Mouse (Mus musculus) layer of hippocampus, adult 9-10 months (tissue): ENCODE data around the gene Cfap69.
A peak's percentile ranks its signal among the peaks of the same experiment; 100 is the strongest.
"Not testable (repeated sequence)": the region's sequence is repeated elsewhere in the genome, so short reads cannot be mapped to it uniquely, and the experiment has no call there.

ENCODE experiments used
- DNase-seq: peaks from one replicate; pipeline ENCODE4 v3.0.0; 2022; ENCODE audit warnings: low spot score

Cfap69 gene

DNA sequence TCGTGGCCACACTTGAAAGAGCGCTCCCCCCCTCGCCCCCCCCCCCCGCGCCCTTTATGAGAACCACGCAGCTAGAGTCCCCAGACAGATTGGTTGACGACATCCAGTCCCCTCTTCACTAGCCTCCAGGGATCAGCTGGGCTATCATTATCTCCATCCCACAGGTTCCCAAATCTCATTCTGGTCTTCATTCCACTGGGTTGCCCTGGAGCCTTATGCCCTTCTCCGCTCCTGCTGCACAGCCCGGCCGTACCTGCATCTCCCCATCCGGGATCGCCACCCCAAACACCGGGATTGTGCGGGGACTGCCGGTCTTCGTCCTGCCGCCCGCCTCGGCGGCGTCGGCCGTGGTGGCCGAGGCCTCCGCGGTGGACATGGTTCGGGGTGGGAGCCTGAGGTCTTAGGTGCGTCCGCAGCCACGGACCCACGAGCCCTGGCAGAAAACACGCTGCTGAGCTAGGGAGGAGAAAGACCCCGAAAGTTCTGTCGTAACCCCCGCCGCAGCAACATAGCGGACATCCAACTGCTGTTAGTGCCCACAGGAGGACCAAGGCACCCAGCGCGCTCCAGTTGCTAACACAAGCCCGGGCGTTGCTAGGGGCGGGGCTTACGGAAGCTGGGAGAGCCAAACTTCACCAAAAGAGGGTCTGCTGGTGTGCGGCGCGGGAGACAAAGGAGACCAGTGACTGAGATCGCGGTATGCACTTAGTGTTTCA, at the start of gene Cfap69:
Gene Cfap69, minus strand, starts transcription at position 585 of the 716 bp plus-strand sequence.
- peak; percentile 78 for DNase-seq

DNA sequence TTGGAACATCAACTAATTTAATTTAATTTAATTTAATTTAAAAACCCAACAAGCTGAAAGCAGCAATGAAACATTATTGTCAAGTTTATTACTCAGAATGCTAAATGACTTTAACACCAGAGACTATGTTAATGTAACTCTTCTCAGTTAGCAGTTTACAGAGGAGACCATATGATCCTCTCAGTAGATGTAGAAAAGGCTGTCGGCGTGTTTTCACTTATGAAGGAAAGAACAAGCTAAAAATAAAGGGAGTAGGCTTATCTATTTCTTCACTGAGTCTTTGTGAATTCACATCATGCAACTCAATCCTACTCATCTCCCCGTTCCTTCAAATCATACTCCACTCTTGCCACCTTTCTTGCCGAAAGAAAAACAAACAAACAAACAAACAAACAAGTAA, 47.0 kb upstream of the Cfap69 start:
- DNase-seq, result no peak

DNA sequence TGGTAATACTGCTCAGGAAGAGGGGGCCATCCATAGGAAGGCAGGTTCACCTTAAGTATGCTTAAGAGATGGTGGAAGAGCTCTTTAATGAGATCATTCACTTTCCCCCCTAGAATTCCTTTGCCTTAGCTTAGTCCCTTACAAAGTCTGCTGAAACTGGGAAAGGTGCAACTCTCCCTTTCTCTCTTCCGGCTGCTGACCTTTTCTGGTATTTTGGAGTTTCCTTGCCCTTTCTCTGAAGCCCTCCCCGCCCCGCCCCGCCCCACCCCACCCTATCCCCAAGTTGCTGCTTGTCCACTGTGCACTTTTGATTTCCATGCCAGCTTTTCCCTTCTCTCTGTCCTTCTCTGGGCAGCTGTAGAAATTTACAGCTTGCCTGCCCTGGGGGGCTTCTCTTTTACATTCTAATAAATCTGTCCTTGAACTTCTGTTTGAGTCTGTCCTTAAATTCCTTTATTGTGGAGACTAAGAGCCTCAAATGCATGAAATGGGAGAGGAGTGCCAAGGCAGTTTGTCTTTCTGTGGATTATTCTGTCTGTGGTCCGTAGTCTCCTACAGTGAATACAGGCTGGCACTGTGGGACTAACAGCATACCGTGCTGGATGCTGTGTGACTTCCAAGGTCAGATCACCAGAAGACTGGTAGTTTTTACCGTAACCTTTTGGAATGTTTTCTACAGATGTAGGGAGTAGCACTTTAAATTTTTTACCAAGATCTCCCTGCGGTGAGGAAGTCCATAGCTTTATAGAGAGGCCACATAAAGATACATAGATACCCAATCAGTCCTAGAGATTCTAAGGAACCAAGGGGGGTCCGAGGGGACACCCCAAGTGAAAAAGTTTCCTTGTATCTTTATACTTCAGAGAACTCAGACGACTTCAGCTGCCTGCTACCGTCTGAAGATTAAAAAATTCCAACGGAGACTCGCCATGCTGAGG, 43.6 kb upstream of the Cfap69 start:
- DNase-seq, result no peak

DNA sequence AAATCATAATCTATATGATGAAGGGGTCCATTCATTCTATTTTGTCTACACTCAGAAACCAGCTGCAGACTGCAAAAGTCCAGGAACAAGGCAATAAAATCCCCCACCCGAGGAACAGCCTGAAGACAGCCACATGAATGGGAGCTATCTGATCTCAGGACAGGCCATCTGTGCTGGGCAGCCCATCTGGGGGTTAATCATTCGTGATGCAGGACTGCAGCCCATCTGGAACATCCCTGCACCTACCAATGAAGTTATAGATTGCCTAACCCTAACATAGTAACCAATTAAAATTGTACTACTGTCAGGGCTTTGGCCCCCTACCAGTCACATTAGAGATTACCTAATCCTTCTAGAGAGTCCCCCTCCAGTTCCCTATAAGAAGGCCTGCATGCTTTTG, 41.0 kb upstream of the Cfap69 start:
- no peak for DNase-seq

DNA sequence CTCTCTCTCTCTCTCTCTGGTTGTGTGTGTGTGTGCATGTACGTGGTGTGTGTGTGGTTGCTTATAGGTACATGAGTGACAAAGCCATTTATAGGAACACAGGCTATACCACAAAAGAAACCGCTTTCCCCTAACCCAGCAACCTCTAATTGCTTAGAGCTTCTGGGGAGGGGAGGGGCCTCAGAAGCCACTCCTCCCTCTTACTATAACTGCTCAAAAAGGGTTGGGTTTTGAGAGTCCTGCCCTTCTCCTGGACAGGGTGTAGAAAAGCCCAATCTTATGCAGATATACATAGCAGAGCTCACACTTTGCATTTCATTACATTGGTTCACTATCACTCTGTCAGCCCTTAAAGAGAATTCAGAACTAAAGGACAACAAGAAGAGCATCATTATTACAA, 36.3 kb upstream of the Cfap69 start:
- no peak for DNase-seq

DNA sequence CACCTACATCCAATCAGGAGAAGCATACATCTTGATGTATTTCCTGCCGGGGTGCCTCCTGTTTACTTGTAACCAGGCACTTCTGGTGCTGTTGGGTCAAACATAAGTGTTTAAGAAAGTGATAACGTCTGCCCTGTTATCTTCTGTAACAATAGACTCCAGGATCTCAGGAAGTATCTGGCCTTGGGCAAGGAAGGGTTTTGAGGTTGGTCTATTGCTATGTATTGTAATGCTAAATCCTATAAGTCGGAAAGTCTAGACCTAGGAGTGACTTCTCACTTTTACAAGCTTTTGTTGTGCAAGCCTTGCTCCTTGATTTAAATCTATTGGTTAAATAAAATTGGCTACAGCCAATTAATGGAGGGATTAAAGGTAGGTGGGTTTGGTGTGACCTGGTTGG, 34.8 kb upstream of the Cfap69 start:
- DNase-seq, result no peak

DNA sequence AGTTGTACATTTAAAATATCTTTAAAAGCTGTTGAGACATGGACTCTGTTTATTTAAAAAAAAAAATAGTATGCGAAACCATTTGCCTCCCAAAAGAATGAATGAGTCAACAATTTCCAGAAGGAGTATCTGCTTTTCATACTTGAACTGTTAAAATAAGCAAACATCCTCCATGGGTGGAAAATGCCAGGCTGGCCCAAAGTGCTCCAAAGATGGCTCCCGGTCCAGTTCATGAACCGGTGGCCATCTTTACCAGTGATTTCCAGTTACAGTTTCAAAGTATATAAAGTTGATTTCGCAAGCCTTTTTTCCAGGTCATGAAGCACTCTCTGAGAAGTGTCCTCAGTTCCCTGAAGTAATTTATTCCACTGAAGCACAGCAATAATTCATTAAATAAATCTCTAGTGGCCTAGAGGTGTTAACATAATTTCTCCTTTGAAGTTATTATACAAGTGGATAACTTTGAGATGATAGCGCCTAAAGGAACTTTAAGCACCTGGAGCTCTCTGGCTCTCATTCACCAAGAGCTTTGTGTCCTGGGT, 31.4 kb upstream of the Cfap69 start:
- no peak for DNase-seq

DNA sequence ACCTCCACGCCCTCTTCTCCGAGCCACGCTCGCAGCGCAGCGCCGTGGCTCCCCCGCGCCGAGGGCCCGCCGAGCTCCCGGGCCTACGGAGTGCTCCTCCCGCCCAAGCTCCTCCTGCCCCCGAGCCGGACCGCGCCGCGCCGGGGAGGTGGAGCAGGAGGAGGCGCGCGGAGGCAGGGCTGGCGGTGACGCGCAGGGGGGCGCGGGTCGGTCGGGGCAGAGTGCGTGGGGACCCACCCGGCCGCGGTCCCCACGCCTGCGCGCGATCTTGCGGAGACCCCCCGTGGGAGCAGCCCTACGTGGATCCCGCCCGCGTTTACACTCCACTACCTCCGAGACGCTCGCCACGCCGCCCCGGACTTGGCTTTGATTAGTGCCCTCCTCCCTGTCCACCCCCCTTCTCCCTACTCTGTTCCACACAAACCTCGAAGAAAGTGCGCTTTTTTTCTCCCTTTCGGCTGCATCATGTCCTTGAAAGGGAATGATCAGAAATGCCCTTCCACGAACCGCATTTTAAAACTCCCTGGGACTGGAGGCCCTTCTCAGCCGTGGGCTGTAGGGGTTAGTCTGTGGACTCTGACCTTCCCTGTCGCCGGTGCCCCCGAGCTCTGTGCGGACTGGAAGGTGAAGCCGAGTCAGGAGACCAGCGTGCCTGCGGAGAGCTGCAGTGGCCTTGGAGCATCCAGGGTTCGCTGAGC, 30.1 kb upstream of the Cfap69 start, which contains the start of gene Steap2:
Gene Steap2, minus strand, starts transcription at position 623 of the 698 bp plus-strand sequence.
- DNase-seq, result no peak

DNA sequence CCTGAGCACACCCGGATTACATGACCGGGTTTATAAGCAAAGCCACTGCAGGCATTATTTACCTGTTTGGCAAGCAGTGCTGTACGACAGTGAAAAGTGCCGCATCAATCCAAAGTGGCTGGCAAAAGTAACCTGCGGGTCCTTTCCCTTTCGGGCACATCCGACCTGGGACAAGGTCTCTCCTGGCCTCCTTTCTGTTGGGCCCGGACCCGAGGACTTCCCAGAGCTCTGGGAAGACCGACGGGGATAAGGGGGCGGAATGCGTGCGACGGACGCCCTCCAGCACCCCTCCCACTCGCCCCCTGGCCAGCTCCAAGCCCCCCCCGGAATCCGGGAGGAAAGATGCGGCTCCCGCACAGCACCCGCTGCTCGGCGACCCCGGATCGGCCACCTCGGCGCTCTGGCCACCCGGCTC, 29.5 kb upstream of the Cfap69 start:
- no peak for DNase-seq

DNA sequence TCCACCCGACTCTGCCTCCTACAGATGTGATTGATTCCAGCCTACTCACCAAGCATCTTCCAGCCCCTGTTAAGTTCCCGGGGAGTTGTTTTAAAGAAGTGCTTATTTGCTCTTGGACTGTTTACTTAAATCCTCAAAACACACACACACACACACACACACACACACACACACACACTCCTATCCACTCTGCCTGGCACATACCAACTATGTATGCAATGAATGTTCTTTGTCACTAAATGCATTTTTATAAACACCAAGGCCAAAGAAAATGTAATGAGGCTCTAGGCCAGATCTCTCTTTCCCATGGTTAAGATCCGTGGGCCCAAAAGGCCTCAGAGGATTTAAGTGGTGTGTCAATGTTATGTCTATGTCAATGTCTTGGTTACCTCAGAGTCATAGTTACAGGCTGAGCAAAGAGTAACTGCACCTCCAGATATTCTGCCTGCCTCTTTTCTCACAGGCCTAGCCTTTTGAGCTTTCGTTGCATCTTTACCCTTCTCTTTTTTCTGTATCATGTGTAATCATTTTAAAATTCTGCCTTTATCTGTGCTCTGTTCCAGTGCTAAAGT, 28.2 kb upstream of the Cfap69 start:
- DNase-seq, result no peak

DNA sequence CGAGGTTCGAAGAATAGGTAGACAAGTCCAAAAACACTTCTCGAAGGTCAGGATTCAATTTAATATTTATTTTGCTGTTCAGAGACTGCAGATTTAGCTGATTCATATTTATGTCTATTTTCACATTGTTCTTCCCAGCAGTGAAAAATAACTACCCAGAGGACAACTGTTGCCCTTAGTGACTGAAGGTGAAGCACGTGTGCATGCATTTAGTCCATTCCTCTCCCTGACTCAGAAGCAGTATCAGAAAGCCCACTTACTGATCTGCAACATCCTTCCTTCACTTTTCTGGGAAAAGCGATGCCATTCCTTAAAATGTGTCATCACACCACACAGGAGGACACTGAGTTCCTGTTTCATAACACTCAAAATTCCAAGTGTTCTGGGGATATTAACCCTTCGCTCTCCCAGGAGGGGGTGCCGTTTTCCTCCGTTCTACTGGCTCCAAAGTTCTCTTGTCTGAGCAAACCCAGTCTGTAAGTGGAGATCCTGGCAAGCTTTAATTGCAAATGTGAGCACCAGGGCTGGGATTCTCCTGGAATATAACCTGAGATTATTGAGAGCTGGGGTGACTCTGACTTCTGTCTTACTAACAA, 25.0 kb upstream of the Cfap69 start:
- DNase-seq, result no peak

DNA sequence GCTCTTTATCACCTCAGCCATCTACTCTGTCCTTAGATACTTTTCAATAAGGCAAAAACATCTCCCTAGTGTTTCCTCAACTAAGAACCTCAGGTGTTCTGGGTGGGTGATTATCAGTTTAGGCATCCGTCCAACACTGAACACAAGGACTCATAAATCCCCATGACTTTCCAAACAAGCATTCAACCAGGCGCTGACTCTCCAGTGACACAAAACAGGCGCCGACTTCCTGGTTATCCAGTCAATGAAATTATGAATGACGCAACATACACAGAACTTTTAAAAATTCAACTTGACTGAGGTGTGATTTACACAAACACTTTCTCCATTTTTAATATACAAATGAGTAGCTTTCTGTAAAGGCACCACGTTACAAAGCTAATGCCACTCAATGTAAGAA, 24.2 kb upstream of the Cfap69 start:
- DNase-seq, result no peak

DNA sequence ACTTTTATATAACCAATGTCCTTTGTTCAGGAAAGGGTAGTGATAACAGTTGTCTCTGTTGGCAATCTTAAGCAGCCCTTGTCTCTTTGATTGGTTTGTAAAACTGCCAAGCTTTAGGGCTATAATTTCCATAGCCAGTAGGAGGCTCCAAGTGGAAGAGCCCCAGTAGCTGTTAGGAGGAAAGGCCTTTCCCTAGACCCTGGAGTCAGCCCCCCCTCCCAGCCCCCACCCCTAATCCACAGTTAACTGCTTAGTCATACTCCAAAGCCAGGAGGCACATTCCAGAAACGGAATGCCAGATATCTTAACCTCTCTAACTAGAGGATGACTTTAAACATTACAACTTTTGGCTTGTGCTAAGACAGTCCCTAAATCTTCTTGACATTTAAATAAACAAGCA, 22.9 kb upstream of the Cfap69 start:
- DNase-seq, result no peak

DNA sequence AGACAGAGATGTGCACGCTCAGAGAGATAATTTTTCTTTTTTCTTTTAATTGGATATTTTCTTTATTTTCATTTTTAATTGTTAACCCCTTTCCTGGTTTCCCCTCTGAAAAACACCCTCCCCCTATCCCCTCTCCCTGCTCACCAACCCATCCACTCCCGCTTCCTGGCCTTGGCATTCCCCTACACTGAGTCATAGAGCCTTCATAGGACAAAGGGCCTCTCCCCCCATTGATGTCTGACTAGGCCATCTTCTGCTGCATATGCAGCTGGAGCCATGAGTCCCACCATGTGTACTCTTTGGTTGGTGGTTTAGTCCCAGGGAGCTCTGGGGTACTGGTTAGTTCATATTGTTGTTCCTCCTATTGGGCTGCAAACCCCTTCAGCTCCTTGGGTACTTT, 20.9 kb upstream of the Cfap69 start:
- not testable (repeated sequence) for DNase-seq

DNA sequence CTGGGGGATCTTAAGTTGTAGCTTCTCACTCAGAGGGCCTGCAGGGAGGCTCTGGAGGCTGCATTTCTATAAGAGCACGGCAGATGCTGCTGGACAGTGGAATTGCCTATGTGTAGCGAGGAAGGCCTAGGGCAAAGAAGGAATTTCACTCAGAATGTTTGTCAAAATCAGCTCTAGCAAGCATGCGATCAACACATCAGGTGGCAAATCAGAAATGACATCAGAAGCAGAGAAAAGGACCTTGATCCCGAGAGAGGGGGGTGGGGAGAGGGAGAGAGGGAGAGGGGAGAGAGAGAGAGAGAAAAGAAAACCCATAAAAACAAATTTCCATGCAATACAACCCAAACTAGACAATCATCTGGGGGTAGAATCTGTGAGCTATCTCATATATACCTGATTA, 19.3 kb upstream of the Cfap69 start:
- DNase-seq, result no peak

DNA sequence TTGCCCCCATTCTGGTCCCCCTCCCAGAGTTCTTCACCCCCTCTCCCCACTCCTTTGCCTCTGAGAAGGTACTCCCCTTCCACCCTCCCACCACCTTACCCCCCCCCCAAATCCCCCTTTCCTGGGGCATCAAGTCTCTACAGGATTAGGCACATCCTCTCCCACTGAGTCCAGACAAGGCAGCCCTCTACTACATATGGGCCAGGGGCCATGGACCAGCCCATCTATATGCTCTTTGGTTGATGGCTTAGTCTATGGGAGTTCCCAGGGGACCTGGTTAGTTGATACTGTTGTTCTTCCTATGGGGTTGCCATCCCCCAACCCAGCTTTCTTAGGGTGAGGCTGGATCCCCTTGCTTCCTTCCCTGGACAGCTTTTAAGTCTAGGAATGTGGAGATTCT, 15.4 kb upstream of the Cfap69 start:
- DNase-seq, result no peak

DNA sequence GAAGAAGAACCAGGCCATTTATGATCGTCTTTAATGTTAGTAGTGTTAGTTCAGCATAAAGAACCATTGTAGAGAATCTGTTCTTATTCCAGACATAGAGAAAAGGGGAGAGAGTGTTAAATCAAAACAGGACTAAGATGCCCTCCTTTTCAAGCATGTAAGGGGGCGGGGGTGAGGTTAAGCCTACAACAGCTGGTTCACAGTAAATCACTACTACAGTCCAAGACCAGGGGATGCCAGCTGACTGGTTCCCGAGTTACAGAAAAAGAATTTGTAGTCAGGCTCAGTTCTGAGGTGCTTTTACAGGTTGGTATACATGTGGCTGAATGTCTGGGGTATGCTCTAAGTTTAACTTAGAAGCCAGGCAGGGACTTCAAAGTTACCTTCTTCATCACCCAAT, 12.0 kb upstream of the Cfap69 start:
- no peak for DNase-seq

DNA sequence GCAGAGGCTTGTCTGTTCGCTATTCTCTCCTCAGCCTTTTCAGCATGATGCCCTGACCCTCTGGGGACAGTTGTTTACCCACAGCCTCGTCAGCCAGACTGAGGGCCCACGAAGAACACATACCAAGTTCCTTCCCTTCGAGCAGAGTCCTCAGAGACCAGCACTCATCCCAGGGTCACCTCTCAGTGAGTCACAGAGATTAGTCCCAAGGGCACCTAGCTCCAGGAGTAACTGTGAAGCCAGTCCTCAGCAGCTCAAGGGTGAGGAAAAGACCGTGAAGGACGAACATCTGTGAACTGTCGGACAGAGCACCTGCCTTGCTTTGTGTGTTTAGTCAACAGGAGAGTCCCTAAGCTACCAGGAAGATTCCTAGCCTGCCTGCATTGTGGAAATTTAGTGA, 4.9 kb upstream of the Cfap69 start:
- no peak for DNase-seq

DNA sequence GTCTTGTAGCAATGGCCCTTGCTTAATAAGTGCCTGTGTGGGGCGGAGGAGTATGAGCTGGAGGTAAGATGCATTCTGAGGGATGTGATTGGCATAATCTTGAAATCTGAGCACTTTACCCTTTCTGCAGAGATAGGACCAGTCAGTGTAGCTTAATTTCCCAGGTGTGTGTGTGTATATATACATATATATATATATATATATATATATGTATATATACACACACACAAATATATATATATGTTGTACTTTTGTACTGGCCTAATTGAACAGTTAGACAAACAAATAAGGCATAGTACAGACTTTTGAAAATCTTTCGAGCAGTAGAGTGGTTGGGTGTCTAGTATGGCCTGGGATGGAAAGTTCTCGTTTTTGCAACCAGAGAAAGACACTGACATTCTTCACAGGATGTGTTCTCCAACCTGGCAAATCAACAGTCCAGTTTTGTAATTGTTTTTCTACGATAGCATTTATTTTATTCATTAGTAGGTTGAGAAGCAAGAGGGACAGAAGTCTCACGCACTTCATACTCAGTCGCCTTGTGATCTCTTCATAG, 410 bp upstream of the Cfap69 start:
- DNase-seq, result no peak

DNA sequence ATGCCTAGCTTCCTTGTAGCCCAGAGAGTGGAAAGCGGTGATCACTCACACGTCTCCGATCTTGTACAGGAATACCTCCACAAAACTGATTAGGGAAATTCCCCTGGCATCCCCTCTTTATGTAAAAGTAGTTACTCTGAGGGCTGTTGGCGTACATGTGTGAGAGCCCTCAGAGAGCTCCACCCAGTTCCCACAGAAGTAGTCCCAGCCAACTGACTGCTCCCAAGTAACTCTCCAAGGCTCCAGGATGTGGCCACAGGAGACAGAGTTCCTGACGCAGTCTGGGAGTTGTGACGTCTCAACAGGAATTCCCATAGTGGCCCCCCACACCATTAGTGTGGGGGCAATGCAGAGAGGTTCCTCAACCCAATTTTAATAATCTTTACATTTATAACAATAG, 982 bp downstream of the Cfap69 start:
- no peak for DNase-seq

DNA sequence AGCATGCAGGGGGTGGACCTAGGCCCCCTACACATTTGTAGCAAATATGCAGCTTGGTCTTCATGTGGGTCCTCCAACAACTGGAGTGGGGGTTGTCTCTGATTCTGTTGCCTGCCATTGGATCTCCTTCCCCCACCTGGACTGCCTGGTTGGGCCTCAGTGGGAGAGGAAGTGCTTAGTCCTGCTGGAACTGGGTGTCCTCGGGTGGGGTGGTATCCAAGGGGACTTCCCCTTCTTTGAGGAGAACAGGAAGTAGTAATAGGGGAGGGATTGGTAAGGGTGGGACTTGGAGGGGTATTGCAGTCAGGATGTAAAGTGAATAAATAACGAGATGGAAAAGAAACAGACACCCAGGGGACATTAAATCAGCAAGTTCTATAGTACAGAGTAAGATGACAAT, 5.4 kb downstream of the Cfap69 start:
- DNase-seq, result no peak
